Mouse (Mus musculus): ENCODE measurements around the gene Tcta.

DNA sequence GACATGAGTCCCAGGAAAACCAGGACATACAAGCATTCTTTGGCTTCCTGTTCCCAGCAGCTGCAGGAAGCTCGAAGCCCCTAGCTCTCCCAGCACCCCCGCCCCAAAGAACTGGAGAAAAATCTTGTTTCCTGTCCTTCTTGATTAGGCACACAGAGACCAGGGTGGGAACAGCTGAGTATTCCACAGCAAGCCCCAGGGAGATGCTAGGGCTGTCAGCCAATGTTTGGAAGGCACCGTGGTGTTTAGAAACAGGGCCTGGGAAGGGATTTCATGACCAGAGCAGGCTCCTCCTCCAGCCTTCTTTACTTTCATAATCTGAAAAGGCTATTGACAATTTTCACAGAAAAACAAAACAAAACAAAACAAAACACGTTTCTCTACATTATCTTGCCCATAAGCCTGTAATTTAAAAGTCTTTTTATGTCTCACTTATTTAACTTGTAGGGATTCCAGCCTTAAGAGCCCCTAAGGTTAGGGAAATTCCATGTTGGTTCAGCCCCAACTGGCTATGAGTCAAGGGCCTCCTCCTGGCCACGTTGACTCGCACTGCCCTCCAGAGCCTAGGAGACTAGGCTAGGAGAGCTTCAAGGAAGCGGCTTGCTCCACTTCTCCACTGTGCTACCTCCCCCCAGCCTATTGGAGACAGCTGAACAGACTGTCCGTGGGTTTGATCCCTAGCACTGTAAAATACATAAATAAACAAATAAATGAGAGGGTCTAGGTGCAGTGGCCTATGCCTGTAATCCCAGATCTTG lies 25.7 kb downstream of the Tcta start:
- TF ChIP-seq CTCF (IDR thresholded peaks at IDR 0.05 in 2 of 3, conservative IDR thresholded peaks at IDR 0.05 in 1 of 3; ENCODE audit: control insufficient read depth in 1 of 3, insufficient read depth in 1 of 3, low read depth in 2 of 3, low read length in 3 of 3, poor library complexity in 1 of 3, severe bottlenecking in 1 of 3) (no peak), TBP (IDR thresholded peaks at IDR 0.05; ENCODE audit: low read depth, low read length) (no peak), UBTF (IDR thresholded peaks at IDR 0.05; ENCODE audit: borderline replicate concordance, insufficient read depth, low read depth, low read length) (no peak), GATA1 (IDR thresholded peaks at IDR 0.05; ENCODE audit: low read depth, low read length) (no peak), TCF12 (IDR thresholded peaks at IDR 0.05; ENCODE audit: low read depth, low read length) (no peak), MXI1 (IDR thresholded peaks at IDR 0.05; ENCODE audit: low read depth, low read length) (no peak), MEF2A (IDR thresholded peaks at IDR 0.05; ENCODE audit: extremely low read depth, insufficient replicate concordance, low read depth, low read length, poor library complexity, severe bottlenecking) (no peak), ETS1 (IDR thresholded peaks at IDR 0.05; ENCODE audit: low read depth, low read length) (no peak), MAX (IDR thresholded peaks at IDR 0.05; ENCODE audit: low read length) (no peak)

Data from MEL (cell line).